Mouse (Mus musculus) cortical plate, adult 2 months (tissue): ENCODE data around the gene Fbxo3. TPM values are rescaled to one million over a fixed set of nuclear protein-coding genes. Genes with fewer than 3 reads are reported as not detected.
A peak's percentile ranks its signal among the peaks of the same experiment; 100 is the strongest.
"Not testable (repeated sequence)": the region's sequence is repeated elsewhere in the genome, so short reads cannot be mapped to it uniquely, and the experiment has no call there.

Experiments used
- H3K27ac ChIP-seq: fragments of 200-500 bp; 2 replicates; pipeline ENCODE4 v1.5.1; 2012; ENCODE audit warnings: low read length, control low read depth, inconsistent platforms; ENCODE audit not compliant: insufficient read depth
- H3K4me1 ChIP-seq: fragments of 200-500 bp; 2 replicates; pipeline ENCODE4 v1.6.1; 2011; ENCODE audit warnings: low read length; ENCODE audit not compliant: control insufficient read depth, insufficient read depth
- H3K4me3 ChIP-seq: fragments of 200-500 bp; 2 replicates; pipeline ENCODE4 v1.5.1; 2011; ENCODE audit warnings: mild to moderate bottlenecking, low read length, control low read depth; ENCODE audit not compliant: insufficient read depth
- CTCF ChIP-seq: fragments of 200-500 bp; IDR thresholded peaks from 2 replicates; pipeline ENCODE4 v1.5.1; 2011; ENCODE audit warnings: mild to moderate bottlenecking, control low read depth, low read length; ENCODE audit not compliant: insufficient read depth; ENCODE audit errors: extremely low read depth
- POLR2A ChIP-seq: fragments of 200-500 bp; IDR thresholded peaks from 2 replicates; pipeline ENCODE4 v1.6.1; 2011; ENCODE audit warnings: mild to moderate bottlenecking, low read length, control low read depth; ENCODE audit not compliant: insufficient read depth; ENCODE audit errors: extremely low read depth
- polyA plus RNA-seq: library from polyadenylated mRNA; depleted of rRNA; stranded (reverse); fragments of >200 nt; gene quantifications from 2 replicates; pipeline ENCODE4 v1.2.3, GENCODE M21; 2012

Gene Fbxo3
- polyA plus RNA-seq, 1 experiment: 55.4 TPM

DNA sequence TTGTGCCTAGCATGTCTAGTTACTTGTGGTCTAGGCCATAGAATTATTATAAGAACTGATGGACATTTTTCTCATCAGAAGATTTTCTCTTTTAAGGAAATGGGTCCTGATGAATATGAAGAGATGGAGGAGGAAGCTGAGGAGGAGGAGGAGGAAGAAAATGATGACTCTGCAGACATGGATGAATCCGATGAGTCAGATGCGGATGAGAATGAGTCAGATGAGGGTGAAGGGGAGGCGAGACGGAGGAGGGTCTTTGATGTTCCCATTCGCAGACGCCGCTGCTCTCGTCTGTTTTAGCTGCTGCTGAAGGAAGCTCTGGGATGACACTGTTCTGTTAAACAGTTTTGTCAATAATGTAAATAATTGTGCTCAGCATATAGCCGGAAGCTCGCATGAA is 32.3 kb downstream of the Fbxo3 start:
- Histone ChIP-seq H3K27ac (no peak overlapping the region), H3K4me1 (no peaks in the 10 kb centered on the region), H3K4me3 (no peak overlapping the region)
- TF ChIP-seq POLR2A: no peak
- no peak for TF ChIP-seq CTCF

DNA sequence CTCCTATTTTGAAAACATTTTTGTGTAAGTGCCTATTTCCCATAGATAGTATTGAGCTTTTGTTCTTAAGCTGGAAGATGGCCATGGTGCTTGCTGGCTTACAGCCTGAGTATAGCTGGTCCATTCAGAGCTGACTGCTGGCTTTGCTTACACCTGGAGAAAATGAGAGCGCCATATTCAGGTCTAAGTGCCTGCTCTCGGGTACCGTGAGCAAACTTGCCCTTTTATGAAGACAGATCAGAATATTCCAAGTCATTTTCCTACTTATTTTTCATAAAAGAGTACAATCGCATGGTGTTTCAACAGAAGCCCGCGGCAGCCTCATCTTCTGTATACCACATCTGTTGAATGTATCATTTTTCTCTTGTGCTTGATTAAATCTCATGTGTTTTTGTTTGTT is 33.5 kb downstream of the Fbxo3 start:
- no peak for TF ChIP-seq CTCF
- no peak for TF ChIP-seq POLR2A
- Histone ChIP-seq H3K4me1 (no peaks in the 10 kb centered on the region), H3K4me3 (no peak overlapping the region), H3K27ac (no peak overlapping the region)

DNA sequence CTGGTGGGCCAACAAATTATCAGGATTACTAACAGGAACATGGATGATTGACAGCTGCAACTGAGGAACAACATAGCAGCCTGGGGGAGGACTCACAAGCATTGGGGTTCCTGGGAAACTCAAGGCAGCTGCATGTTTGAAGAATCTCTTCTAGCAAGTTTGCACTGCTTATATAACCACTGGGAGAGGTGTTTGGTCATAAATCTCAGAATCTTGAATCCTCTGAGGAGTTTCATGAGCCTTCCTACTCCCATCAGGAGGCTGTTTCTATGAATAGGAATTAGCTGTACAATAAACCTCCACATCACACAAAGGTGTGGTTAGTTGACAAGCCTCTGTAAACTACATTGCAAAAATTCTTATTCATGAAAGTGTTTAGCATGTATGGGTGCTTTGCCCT is 35.1 kb downstream of the Fbxo3 start:
- H3K27ac ChIP-seq: no peak overlapping the region; the same call in 1 of the 2 replicates
- no peak for TF ChIP-seq POLR2A
- TF ChIP-seq CTCF: no peak
- no peaks in the 10 kb centered on the region for H3K4me1 ChIP-seq
- no peak overlapping the region for H3K4me3 ChIP-seq

DNA sequence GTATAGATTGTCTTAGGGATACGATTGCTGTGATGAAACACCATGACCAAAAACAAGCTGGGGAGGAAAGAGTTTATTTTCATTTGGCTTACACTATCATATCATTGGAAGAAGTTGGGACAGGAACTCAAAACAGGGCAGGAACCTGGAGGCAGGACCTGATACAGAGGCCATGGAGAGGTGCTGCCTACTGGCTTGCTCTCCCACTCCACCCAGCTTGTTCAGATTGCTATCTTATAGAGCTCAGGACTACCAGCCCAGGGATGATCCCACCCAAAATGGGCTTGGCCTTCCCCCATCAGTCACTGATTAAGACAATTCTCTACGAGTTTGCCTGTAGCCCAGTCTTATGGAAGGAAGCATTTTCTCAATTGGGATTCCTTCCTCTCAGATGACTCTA is 36.6 kb downstream of the Fbxo3 start:
- no peak overlapping the region for H3K4me3 ChIP-seq
- H3K4me1 ChIP-seq: no peaks in the 10 kb centered on the region
- TF ChIP-seq CTCF (no peak), POLR2A (no peak)
- H3K27ac ChIP-seq: no peak overlapping the region

DNA sequence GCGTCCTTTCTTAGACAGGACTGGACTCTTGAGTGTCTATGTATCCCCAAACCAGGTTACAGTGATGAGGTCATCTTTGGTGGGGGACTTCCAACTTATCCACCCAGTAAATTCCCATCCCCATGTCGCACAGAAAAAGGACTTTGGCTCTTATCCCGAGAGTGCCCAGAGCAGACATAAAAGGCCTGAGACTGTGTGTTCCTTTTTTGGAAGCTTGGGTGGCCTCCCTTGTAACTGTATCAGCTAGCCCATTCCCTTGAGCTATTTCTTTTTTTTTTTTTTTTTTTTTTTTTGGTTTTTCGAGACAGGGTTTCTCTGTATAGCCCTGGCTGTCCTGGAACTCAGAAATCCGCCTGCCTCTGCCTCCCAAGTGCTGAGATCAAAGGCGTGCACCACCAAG is 38.0 kb downstream of the Fbxo3 start, which contains the start of gene Gm10912:
TSS of gene Gm10912 (plus strand) at position 301 of the 400 bp plus-strand sequence.
- H3K27ac ChIP-seq: not testable (repeated sequence)

DNA sequence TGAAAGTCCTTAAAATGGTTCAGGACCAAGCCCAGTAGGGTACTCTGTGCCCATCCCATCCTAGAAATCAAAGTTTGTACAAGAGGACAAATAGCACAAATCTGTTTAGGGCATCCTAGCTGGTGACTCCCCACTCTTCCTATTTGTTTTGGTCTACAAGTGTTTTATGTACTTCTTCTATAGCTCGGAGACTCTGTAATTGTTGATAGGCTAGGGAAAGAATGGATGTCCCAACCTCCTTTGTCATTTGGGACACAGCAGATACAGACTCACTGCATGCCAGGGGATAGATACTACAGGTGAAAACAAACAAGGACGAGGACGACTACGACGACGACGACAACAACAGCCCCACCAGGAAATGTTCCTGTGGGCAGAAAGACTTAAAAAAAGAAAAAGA is 40.9 kb downstream of the Fbxo3 start, which contains the start of gene Gm10799:
TSS of gene Gm10799 (minus strand) at position 101 of the 400 bp plus-strand sequence.
- not testable (repeated sequence) for H3K4me1 ChIP-seq, H3K27ac ChIP-seq, H3K4me3 ChIP-seq

More for the DNA sequence above, 38.0 kb downstream of the Fbxo3 start, which contains the start of gene Gm10912:
- H3K4me1 ChIP-seq, H3K4me3 ChIP-seq: not testable (repeated sequence)

DNA sequence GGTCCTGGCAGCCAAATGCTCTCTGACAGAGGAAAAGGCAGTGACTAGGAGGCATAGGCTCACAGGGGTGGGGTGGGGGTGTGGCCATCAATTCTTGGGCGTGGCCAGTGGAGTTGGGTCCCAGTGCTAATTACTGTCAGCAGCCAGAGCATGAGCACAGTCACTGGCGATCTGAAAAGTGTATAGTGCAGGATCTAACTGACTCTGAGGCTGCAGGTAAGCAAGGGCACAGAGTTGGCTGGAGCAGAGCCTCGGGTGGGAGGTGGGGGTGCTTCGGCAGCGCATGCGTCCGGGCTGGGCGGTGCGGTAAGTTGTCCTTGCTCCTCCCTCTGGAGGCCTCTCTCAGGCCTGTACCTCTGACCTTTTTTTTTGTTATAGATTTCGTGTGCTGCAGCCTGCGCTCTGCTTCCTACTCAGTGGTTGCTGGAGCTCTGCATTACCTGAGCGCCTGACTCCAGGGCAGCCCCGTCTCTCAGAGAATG is 42.2 kb downstream of the Fbxo3 start, which contains the start of gene Cd59b:
TSS of gene Cd59b (plus strand) at position 146 of the 482 bp plus-strand sequence.
- Histone ChIP-seq H3K4me1 (no peaks in the 10 kb centered on the region), H3K27ac (no peak within 1 kb of the TSS), H3K4me3 (peak within 1 kb of the TSS; percentile 27)
- TF ChIP-seq CTCF (no peak), POLR2A (no peak)

DNA sequence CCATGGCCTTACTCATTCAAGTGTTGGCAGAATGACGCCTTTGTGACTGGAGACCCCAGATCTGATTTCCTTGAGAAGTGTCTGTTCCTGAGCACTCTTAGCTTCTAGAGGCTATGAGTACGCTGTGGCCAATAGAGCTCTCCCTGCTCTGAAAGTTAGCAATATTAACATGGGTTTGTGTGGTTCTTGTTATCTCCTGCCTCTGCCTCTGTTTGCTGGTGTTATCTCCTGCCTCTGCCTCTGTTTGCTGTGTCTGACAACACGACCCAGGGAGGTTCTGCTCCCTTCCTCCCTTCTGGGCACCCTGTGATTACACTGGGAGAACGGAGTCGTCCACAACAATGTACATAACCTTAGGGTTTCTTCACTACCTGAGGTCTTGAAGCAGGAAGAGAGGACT is 50.8 kb downstream of the Fbxo3 start:
- not testable (repeated sequence) for H3K4me3 ChIP-seq, H3K27ac ChIP-seq, H3K4me1 ChIP-seq

DNA sequence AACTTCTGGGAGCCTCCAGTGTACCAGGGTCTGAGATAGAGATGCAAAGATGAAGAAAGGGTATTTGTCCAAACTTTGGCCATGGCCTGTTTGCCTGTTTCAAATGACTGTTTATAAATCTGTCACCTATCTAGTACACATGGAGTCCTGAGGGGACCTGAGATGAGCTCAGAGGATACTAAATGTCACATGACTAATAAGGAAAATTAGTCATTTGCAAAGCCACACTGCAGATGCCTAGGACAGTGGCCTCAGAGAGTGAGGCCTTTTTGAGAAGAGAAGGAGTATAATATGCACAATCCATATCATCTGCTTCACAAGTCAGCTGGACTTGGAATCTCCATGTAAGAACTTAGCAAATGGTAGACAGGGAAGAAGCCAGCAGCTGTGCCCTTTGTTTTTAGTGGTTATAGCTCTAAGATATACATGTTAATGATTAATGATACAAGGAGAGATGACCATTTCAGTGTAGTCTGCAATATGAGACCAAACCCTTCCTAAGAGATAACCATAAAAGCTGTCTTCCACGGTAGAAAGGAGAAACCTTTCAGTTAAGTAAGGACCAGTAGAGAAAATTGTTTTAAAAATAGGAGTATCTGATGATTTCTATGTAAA is 54.0 kb downstream of the Fbxo3 start:
- not testable (repeated sequence) for H3K4me1 ChIP-seq, H3K4me3 ChIP-seq, H3K27ac ChIP-seq

DNA sequence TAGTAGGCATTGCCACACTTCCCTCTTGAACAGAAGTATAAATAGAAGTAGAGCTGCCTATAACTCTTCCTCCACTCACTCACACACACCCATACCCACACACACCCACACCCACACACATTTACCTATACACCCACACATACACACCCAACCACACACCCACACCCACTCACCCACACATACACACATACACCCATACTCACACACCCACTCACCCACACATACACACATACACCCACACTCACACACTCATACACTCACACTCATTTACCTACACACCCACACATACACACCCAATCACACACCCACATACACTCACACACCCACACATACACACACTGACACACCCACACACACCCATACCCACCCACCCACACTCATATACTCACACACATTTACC is 55.0 kb downstream of the Fbxo3 start:
- Histone ChIP-seq H3K4me1 (no peaks in the 10 kb centered on the region; the same call in 1 of the 2 replicates), H3K4me3 (no peak overlapping the region), H3K27ac (no peak overlapping the region)
- TF ChIP-seq POLR2A (no peak), CTCF (no peak)

DNA sequence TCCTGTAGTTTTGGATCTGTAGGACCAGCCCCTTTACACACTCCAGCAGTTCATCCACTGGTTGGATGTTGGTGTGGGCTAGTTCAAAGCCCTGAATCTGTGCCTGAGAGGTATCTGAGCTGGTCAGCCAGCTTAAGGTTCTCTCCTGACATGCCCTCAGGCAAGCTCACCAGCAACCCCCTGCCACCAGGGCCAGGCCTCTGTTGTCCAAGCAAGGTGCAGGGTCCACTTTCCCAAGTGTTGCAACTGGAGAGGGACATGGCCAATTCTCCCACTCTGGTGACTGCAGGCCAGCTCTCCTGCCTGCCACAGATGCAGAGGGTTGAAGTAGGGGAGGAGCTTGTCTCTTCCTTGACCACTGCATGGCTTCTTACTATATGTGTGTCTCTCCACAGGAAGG is 56.5 kb downstream of the Fbxo3 start:
- not testable (repeated sequence) for H3K4me3 ChIP-seq, H3K4me1 ChIP-seq, H3K27ac ChIP-seq

DNA sequence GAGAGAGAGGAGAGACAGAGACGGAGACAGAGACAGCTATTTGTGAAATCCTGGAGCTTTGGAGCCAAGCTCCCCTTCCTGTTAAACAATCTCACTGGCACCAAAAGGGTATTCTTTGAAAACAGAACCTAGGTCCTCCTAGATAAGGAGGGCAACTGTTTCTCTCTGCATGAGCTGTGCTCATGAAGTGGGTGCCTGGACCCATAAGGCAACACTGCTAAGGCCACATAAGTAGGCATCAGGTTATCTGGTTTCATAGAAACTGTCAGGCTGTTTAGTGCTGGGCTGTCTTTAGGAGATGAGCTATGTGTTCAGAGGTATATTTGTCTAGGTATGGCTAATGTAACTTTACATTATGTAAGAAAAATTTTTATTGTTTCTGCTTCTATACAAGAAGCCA is 60.0 kb downstream of the Fbxo3 start:
- not testable (repeated sequence) for H3K27ac ChIP-seq, H3K4me1 ChIP-seq, H3K4me3 ChIP-seq
